Mouse (Mus musculus) limb, embryonic 15.5 days (tissue): ENCODE measurements at regions not wholly inside any gene's neighbourhood (a gene's known extent, or its start where the extent isn't known, plus 50 kb on each side); places are given as distances from the start of the nearest gene placed in this dataset.

ENCODE experiments used
- ATAC-seq: fragments of 200-750 bp; cut with Nextera tagmentation; 2 replicates; pipeline ENCODE4 v1.8.0; 2017; ENCODE audit warnings: low read depth, moderate TSS enrichment; ENCODE audit not compliant: insufficient number of reproducible peaks, low FRiP score, low TSS enrichment
- H3K27ac ChIP-seq: fragments of 300-500 bp; sonication (generic); 2 replicates; pipeline ENCODE4 v1.5.1; 2015; ENCODE audit warnings: moderate library complexity, mild to moderate bottlenecking, inconsistent platforms
- H3K27me3 ChIP-seq: fragments of 300-500 bp; sonication (generic); 2 replicates; pipeline ENCODE4 v1.6.1; 2015; ENCODE audit warnings: inconsistent platforms
- H3K36me3 ChIP-seq: fragments of 300-500 bp; sonication (generic); 2 replicates; pipeline ENCODE4 v1.6.1; 2015; ENCODE audit warnings: inconsistent platforms
- H3K4me1 ChIP-seq: fragments of 300-500 bp; sonication (generic); 2 replicates; pipeline ENCODE4 v1.6.1; 2015; ENCODE audit warnings: inconsistent platforms
- H3K4me2 ChIP-seq: fragments of 300-500 bp; sonication (generic); 2 replicates; pipeline ENCODE4 v1.6.1; 2015; ENCODE audit warnings: mild to moderate bottlenecking, inconsistent platforms
- H3K4me3 ChIP-seq: fragments of 300-500 bp; sonication (generic); 2 replicates; pipeline ENCODE4 v1.5.1; 2015; ENCODE audit warnings: mild to moderate bottlenecking, inconsistent platforms
- H3K9ac ChIP-seq: fragments of 300-500 bp; sonication (generic); 2 replicates; pipeline ENCODE4 v1.6.1; 2015; ENCODE audit warnings: inconsistent platforms
- H3K9me3 ChIP-seq: fragments of 300-500 bp; sonication (generic); 2 replicates; pipeline ENCODE4 v1.6.1; 2016; ENCODE audit warnings: inconsistent platforms
- WGBS: fragments of 180-500 bp; shearing (Covaris S2); methylation state at CpG from one replicate; pipeline ENCODE4 v1.1.7; 2015; 5-methylcytosine and 5-hydroxymethylcytosine counted together

- no peak overlapping the region for H3K27ac ChIP-seq
- no peaks in the 10 kb centered on the region for H3K9me3 ChIP-seq
- no peak overlapping the region for H3K4me3 ChIP-seq
- no peaks in the 10 kb centered on the region for H3K27me3 ChIP-seq
- no peak overlapping the region for H3K4me2 ChIP-seq
- H3K4me1 ChIP-seq = peaks cover 3% of the 10 kb centered on the region; the same call in 1 of the 2 replicates
- no peaks in the 10 kb centered on the region for H3K36me3 ChIP-seq
- ATAC-seq = no peak
- no peak overlapping the region for H3K9ac ChIP-seq
- 34% methylated on average over 5 of the region's 5 CpGs for WGBS
Measured at GRCm38 (mm10) chr15:31673038-31673437, 71.4 kb downstream of the Fam173b start.

- no peaks in the 10 kb centered on the region for H3K36me3 ChIP-seq
- H3K27ac ChIP-seq = no peak overlapping the region
- 24% methylated on average over 7 of the region's 7 CpGs for WGBS
- H3K4me1 ChIP-seq = peaks cover 3% of the 10 kb centered on the region; the same call in 1 of the 2 replicates
- no peaks in the 10 kb centered on the region for H3K9me3 ChIP-seq
- no peak overlapping the region for H3K9ac ChIP-seq
- no peak for ATAC-seq
- no peak overlapping the region for H3K4me3 ChIP-seq
- no peaks in the 10 kb centered on the region for H3K27me3 ChIP-seq
- H3K4me2 ChIP-seq = no peak overlapping the region
Measured at GRCm38 (mm10) chr15:31676771-31677191, 75.1 kb downstream of the Fam173b start.

- no peak overlapping the region for H3K9ac ChIP-seq
- no peaks in the 10 kb centered on the region for H3K36me3 ChIP-seq
- no peak overlapping the region for H3K27ac ChIP-seq
- H3K4me1 ChIP-seq = no peaks in the 10 kb centered on the region
- H3K4me2 ChIP-seq = no peak overlapping the region
- 78% methylated on average over 3 of the region's 3 CpGs for WGBS
- no peaks in the 10 kb centered on the region for H3K9me3 ChIP-seq
- H3K27me3 ChIP-seq = no peaks in the 10 kb centered on the region
- no peak for ATAC-seq
- no peak overlapping the region for H3K4me3 ChIP-seq
Measured at GRCm38 (mm10) chr15:31693109-31693508, 91.5 kb downstream of the Fam173b start.

- Histone ChIP-seq H3K9ac (no peak overlapping the region), H3K9me3 (no peaks in the 10 kb centered on the region), H3K4me2 (no peak overlapping the region), H3K4me3 (no peak overlapping the region), H3K27ac (no peak overlapping the region), H3K4me1 (no peaks in the 10 kb centered on the region), H3K36me3 (no peaks in the 10 kb centered on the region), H3K27me3 (no peaks in the 10 kb centered on the region)
- WGBS = 84% methylated on average over 8 of the region's 8 CpGs
- ATAC-seq = no peak
Measured at GRCm38 (mm10) chr15:31694877-31695671, 93.4 kb downstream of the Fam173b start.

- no peaks in the 10 kb centered on the region for H3K4me1 ChIP-seq
- no peak overlapping the region for H3K4me3 ChIP-seq
- H3K36me3 ChIP-seq = no peaks in the 10 kb centered on the region
- H3K4me2 ChIP-seq = no peak overlapping the region
- H3K9ac ChIP-seq = no peak overlapping the region
- no peaks in the 10 kb centered on the region for H3K9me3 ChIP-seq
- ATAC-seq = no peak
- no peak overlapping the region for H3K27ac ChIP-seq
- 84% methylated on average over 2 of the region's 2 CpGs for WGBS
- no peaks in the 10 kb centered on the region for H3K27me3 ChIP-seq
Measured at GRCm38 (mm10) chr15:31703400-31703799, 101.7 kb downstream of the Fam173b start.

GRCm38 (mm10) chr15:31707416-31707815 is 105.8 kb downstream of the Fam173b start:
- no peaks in the 10 kb centered on the region for H3K9me3 ChIP-seq
- H3K4me3 ChIP-seq = no peak overlapping the region
- 100% methylated on average over 1 of the region's 1 CpGs for WGBS
- no peak overlapping the region for H3K27ac ChIP-seq
- no peak overlapping the region for H3K4me2 ChIP-seq
- ATAC-seq = no peak
- H3K4me1 ChIP-seq = no peaks in the 10 kb centered on the region
- no peaks in the 10 kb centered on the region for H3K27me3 ChIP-seq
- no peaks in the 10 kb centered on the region for H3K36me3 ChIP-seq
- H3K9ac ChIP-seq = no peak overlapping the region

GRCm38 (mm10) chr15:31721019-31721418 is 119.4 kb downstream of the Fam173b start:
- H3K27me3 ChIP-seq = no peaks in the 10 kb centered on the region
- H3K36me3 ChIP-seq = no peaks in the 10 kb centered on the region
- no peak overlapping the region for H3K4me2 ChIP-seq
- no peaks in the 10 kb centered on the region for H3K9me3 ChIP-seq
- 90% methylated on average over 1 of the region's 1 CpGs for WGBS
- H3K27ac ChIP-seq = no peak overlapping the region
- H3K4me1 ChIP-seq = no peaks in the 10 kb centered on the region
- H3K9ac ChIP-seq = no peak overlapping the region
- H3K4me3 ChIP-seq = no peak overlapping the region
- no peak for ATAC-seq

GRCm38 (mm10) chr15:31722429-31722828 is 120.8 kb downstream of the Fam173b start:
- Histone ChIP-seq H3K36me3 (no peaks in the 10 kb centered on the region), H3K9me3 (no peaks in the 10 kb centered on the region), H3K4me3 (no peak overlapping the region), H3K27ac (no peak overlapping the region), H3K27me3 (no peaks in the 10 kb centered on the region), H3K4me1 (no peaks in the 10 kb centered on the region), H3K4me2 (no peak overlapping the region), H3K9ac (no peak overlapping the region)
- ATAC-seq = no peak
- WGBS = 88% methylated on average over 5 of the region's 5 CpGs

- Histone ChIP-seq H3K4me1 (no peaks in the 10 kb centered on the region), H3K27ac (no peak overlapping the region), H3K36me3 (no peaks in the 10 kb centered on the region), H3K4me3 (no peak overlapping the region), H3K9me3 (no peaks in the 10 kb centered on the region), H3K9ac (no peak overlapping the region), H3K4me2 (no peak overlapping the region), H3K27me3 (no peaks in the 10 kb centered on the region)
- 60% methylated on average over 11 of the region's 11 CpGs for WGBS
- ATAC-seq = no peak
Measured at GRCm38 (mm10) chr15:31724252-31724651, 122.6 kb downstream of the Fam173b start.

GRCm38 (mm10) chr15:31729133-31729532 is 127.5 kb downstream of the Fam173b start:
- no peak overlapping the region for H3K9ac ChIP-seq
- H3K9me3 ChIP-seq = no peaks in the 10 kb centered on the region
- no peaks in the 10 kb centered on the region for H3K4me1 ChIP-seq
- H3K36me3 ChIP-seq = no peaks in the 10 kb centered on the region
- no peaks in the 10 kb centered on the region for H3K27me3 ChIP-seq
- 74% methylated on average over 9 of the region's 9 CpGs for WGBS
- H3K4me2 ChIP-seq = no peak overlapping the region
- no peak overlapping the region for H3K27ac ChIP-seq
- no peak for ATAC-seq
- no peak overlapping the region for H3K4me3 ChIP-seq

- H3K27me3 ChIP-seq = no peaks in the 10 kb centered on the region
- no peak overlapping the region for H3K9ac ChIP-seq
- H3K9me3 ChIP-seq = no peaks in the 10 kb centered on the region
- 33% methylated on average over 4 of the region's 4 CpGs for WGBS
- no peaks in the 10 kb centered on the region for H3K36me3 ChIP-seq
- no peak overlapping the region for H3K27ac ChIP-seq
- ATAC-seq = no peak
- H3K4me1 ChIP-seq = no peaks in the 10 kb centered on the region
- H3K4me2 ChIP-seq = no peak overlapping the region
- no peak overlapping the region for H3K4me3 ChIP-seq
Measured at GRCm38 (mm10) chr15:31741686-31742085, 140.0 kb downstream of the Fam173b start.

GRCm38 (mm10) chr15:31744570-31744969 is 142.9 kb downstream of the Fam173b start:
- 72% methylated on average over 2 of the region's 2 CpGs for WGBS
- no peaks in the 10 kb centered on the region for H3K9me3 ChIP-seq
- H3K27me3 ChIP-seq = no peaks in the 10 kb centered on the region
- no peak overlapping the region for H3K4me2 ChIP-seq
- H3K27ac ChIP-seq = no peak overlapping the region
- no peaks in the 10 kb centered on the region for H3K36me3 ChIP-seq
- no peaks in the 10 kb centered on the region for H3K4me1 ChIP-seq
- no peak overlapping the region for H3K9ac ChIP-seq
- H3K4me3 ChIP-seq = no peak overlapping the region
- ATAC-seq = no peak

GRCm38 (mm10) chr15:31752632-31753031 is 151.0 kb downstream of the Fam173b start:
- no peak overlapping the region for H3K4me3 ChIP-seq
- no peak for ATAC-seq
- H3K9ac ChIP-seq = no peak overlapping the region
- no peaks in the 10 kb centered on the region for H3K4me1 ChIP-seq
- H3K27ac ChIP-seq = no peak overlapping the region
- H3K36me3 ChIP-seq = no peaks in the 10 kb centered on the region
- no peak overlapping the region for H3K4me2 ChIP-seq
- H3K9me3 ChIP-seq = no peaks in the 10 kb centered on the region
- H3K27me3 ChIP-seq = no peaks in the 10 kb centered on the region
- 67% methylated on average over 2 of the region's 2 CpGs for whole genome bisulfite sequencing
